Mouse (Mus musculus): Measurements from ENCODE around the gene Tmbim1.

Gene Tmbim1

GRCm38 (mm10) chr1:74239618-74240017, 65.8 kb downstream of the Tmbim1 start:
- in situ Hi-C loops (cut with MboI; ENCODE audit: unreplicated experiment in 2 of 2): loop anchor here in 1 of 2 experiments (5.0 to 25.0 kb wide), 3 partner anchors 43 to 2002 kb away; partner anchors contain the start of genes Aamp, Ctdsp1 and Pnkd

- in situ Hi-C loops (cut with MboI; ENCODE audit: unreplicated experiment in 2 of 2): loop anchor here in 1 of 2 experiments (5.0 to 25.0 kb wide), 2 partner anchors 153 to 2002 kb away; partner anchors contain the start of gene Ctdsp1
Observed at GRCm38 (mm10) chr1:74239162-74239561, 66.3 kb downstream of the Tmbim1 start.
